Mouse (Mus musculus) CH12.LX (cell line): Measurements from ENCODE around the gene Map3k9. TPM values are rescaled to one million over a fixed set of nuclear protein-coding genes. Genes with fewer than 3 reads are reported as not detected.

Experiments used
- DNase-seq: peaks from one replicate; pipeline ENCODE4 v3.0.0-alpha.2; 2013; ENCODE audit errors: extremely low read depth
- H3K27ac ChIP-seq: 2 replicates; pipeline ENCODE4 v1.5.1; 2012; ENCODE audit warnings: low read depth, mild to moderate bottlenecking, control low read depth, moderate library complexity; ENCODE audit not compliant: insufficient read depth
- H3K27me3 ChIP-seq: replicated peaks from 2 replicates; pipeline ENCODE3; 2012; ENCODE audit warnings: inconsistent platforms
- H3K36me3 ChIP-seq, 2 experiments: replicated peaks in 1 of 2; 2 replicates each; pipeline versions ENCODE3 to v1.6.1; 2012; ENCODE audit warnings: inconsistent platforms in 1 of 2, low read length in 1 of 2, mild to moderate bottlenecking in 1 of 2, mixed read lengths in 1 of 2, moderate library complexity in 1 of 2; ENCODE audit not compliant: control insufficient read depth in 1 of 2, insufficient read depth in 1 of 2
- H3K4me1 ChIP-seq, 2 experiments: 2 replicates each; pipeline ENCODE4 v1.6.1; 2012; ENCODE audit warnings: inconsistent platforms in 1 of 2, moderate library complexity in 1 of 2; ENCODE audit not compliant: insufficient read depth in 2 of 2, control insufficient read depth in 1 of 2
- H3K4me2 ChIP-seq: 2 replicates; pipeline ENCODE4 v1.6.1; 2012; ENCODE audit warnings: low read depth, mild to moderate bottlenecking, control low read depth; ENCODE audit not compliant: poor library complexity, insufficient read depth, severe bottlenecking
- H3K4me3 ChIP-seq, 3 experiments: fragments of 150-350 bp in 1 of 3; sonication (generic) in 1 of 3; replicated peaks in 1 of 3; 2 replicates each; pipeline versions ENCODE3 to v1.5.1; 2011 to 2012; ENCODE audit warnings: low read depth in 2 of 3, low read length in 2 of 3, mild to moderate bottlenecking in 2 of 3, moderate library complexity in 2 of 3, control low read depth in 1 of 3, improper control_type of control experiment in 1 of 3, inconsistent platforms in 1 of 3, mixed read lengths in 1 of 3; ENCODE audit not compliant: poor library complexity in 1 of 3
- H3K79me2 ChIP-seq: replicated peaks from 2 replicates; pipeline ENCODE4 v1.6.1; 2012; ENCODE audit warnings: mild to moderate bottlenecking, moderate library complexity; ENCODE audit not compliant: control insufficient read depth, poor library complexity, insufficient read depth, severe bottlenecking; ENCODE audit errors: extremely low read depth
- H3K9ac ChIP-seq: 2 replicates; pipeline ENCODE4 v1.6.1; 2012; ENCODE audit warnings: low read depth, mild to moderate bottlenecking, control low read depth, moderate library complexity; ENCODE audit not compliant: insufficient read depth
- H3K9me3 ChIP-seq: replicated peaks from 2 replicates; pipeline ENCODE3; 2012; ENCODE audit warnings: low read length, inconsistent platforms, mixed read lengths
- BHLHE40 ChIP-seq: IDR thresholded peaks from 2 replicates; pipeline ENCODE4 v1.6.1; 2011; ENCODE audit warnings: mild to moderate bottlenecking, low read depth, low read length, improper control_type of control experiment
- CHD1 ChIP-seq: IDR thresholded peaks from 2 replicates; pipeline ENCODE4 v1.6.1; 2012; ENCODE audit warnings: low read depth, low read length, improper control_type of control experiment, inconsistent platforms
- CTCF ChIP-seq, 2 experiments: IDR thresholded peaks in 1 of 2; conservative IDR thresholded peaks in 1 of 2; 2 replicates each; pipeline ENCODE4 v1.5.1; 2011 to 2012; ENCODE audit warnings: low read depth in 2 of 2, low read length in 2 of 2, improper control_type of control experiment in 1 of 2, inconsistent platforms in 1 of 2, mild to moderate bottlenecking in 1 of 2, moderate library complexity in 1 of 2
- E2F4 ChIP-seq: IDR thresholded peaks from 2 replicates; pipeline ENCODE4 v1.6.1; 2011; ENCODE audit warnings: low read depth, low read length, improper control_type of control experiment; ENCODE audit not compliant: insufficient replicate concordance
- ELF1 ChIP-seq: IDR thresholded peaks from 2 replicates; pipeline ENCODE4 v1.6.1; 2014; ENCODE audit warnings: low read depth, mild to moderate bottlenecking, inconsistent platforms, low read length, improper control_type of control experiment
- EP300 ChIP-seq: IDR thresholded peaks from 2 replicates; pipeline ENCODE4 v1.6.1; 2011; ENCODE audit warnings: low read length, improper control_type of control experiment
- ETS1 ChIP-seq: conservative IDR thresholded peaks from 2 replicates; pipeline ENCODE4 v1.6.1; 2012; ENCODE audit warnings: low read depth, mild to moderate bottlenecking, inconsistent platforms, low read length, improper control_type of control experiment, moderate library complexity
- HCFC1 ChIP-seq: IDR thresholded peaks from 2 replicates; pipeline ENCODE4 v1.6.1; 2012; ENCODE audit warnings: low read depth, mild to moderate bottlenecking, inconsistent platforms, low read length, improper control_type of control experiment
- JUND ChIP-seq: conservative IDR thresholded peaks from 2 replicates; pipeline ENCODE4 v1.6.1; 2011; ENCODE audit warnings: low read depth, low read length, improper control_type of control experiment
- MAFK ChIP-seq: IDR thresholded peaks from 2 replicates; pipeline ENCODE4 v1.6.1; 2011; ENCODE audit warnings: low read length, improper control_type of control experiment; ENCODE audit not compliant: insufficient replicate concordance
- MAX ChIP-seq: IDR thresholded peaks from 2 replicates; pipeline ENCODE4 v1.6.1; 2011; ENCODE audit warnings: low read length, improper control_type of control experiment
- MXI1 ChIP-seq: IDR thresholded peaks from 2 replicates; pipeline ENCODE4 v1.6.1; 2011; ENCODE audit warnings: mild to moderate bottlenecking, low read depth, low read length, improper control_type of control experiment
- NELFE ChIP-seq: IDR thresholded peaks from 2 replicates; pipeline ENCODE4 v1.6.1; 2011; ENCODE audit warnings: low read depth, low read length, improper control_type of control experiment
- NRF1 ChIP-seq: IDR thresholded peaks from 2 replicates; pipeline ENCODE4 v1.6.1; 2014; ENCODE audit warnings: low read depth, mild to moderate bottlenecking, inconsistent platforms, low read length, improper control_type of control experiment, moderate library complexity
- PAX5 ChIP-seq: IDR thresholded peaks from 2 replicates; pipeline ENCODE4 v1.6.1; 2012; ENCODE audit warnings: low read length, inconsistent platforms, mixed read lengths
- POLR2A ChIP-seq: IDR thresholded peaks from 2 replicates; pipeline ENCODE4 v1.6.1; 2011; ENCODE audit warnings: low read depth, mild to moderate bottlenecking, improper control_type of control experiment, low read length
- RAD21 ChIP-seq: IDR thresholded peaks from 2 replicates; pipeline ENCODE4 v1.6.1; 2011; ENCODE audit warnings: low read depth, mild to moderate bottlenecking, low read length, improper control_type of control experiment, moderate library complexity
- RCOR1 ChIP-seq: conservative IDR thresholded peaks from 2 replicates; pipeline ENCODE4 v1.6.1; 2012; ENCODE audit warnings: low read depth, mild to moderate bottlenecking, inconsistent platforms, low read length, improper control_type of control experiment
- SIN3A ChIP-seq: IDR thresholded peaks from 2 replicates; pipeline ENCODE4 v1.6.1; 2012; ENCODE audit warnings: low read length, improper control_type of control experiment, inconsistent platforms
- SMC3 ChIP-seq: IDR thresholded peaks from 2 replicates; pipeline ENCODE4 v1.6.1; 2011; ENCODE audit warnings: low read depth, low read length, improper control_type of control experiment
- ZC3H11A ChIP-seq: IDR thresholded peaks from 2 replicates; pipeline ENCODE4 v1.6.1; 2012; ENCODE audit warnings: low read depth, mild to moderate bottlenecking, inconsistent platforms, low read length, improper control_type of control experiment
- ZKSCAN1 ChIP-seq: IDR thresholded peaks from 2 replicates; pipeline ENCODE4 v1.6.1; 2012; ENCODE audit warnings: low read depth, inconsistent platforms, low read length, improper control_type of control experiment, borderline replicate concordance
- ZMIZ1 ChIP-seq: IDR thresholded peaks from 2 replicates; pipeline ENCODE4 v1.6.1; 2012; ENCODE audit warnings: low read depth, mild to moderate bottlenecking, inconsistent platforms, low read length, improper control_type of control experiment
- ZNF384 ChIP-seq: IDR thresholded peaks from 2 replicates; pipeline ENCODE4 v1.6.1; 2012; ENCODE audit warnings: low read depth, low read length, improper control_type of control experiment, inconsistent platforms
- dilution Hi-C: fragments of 300-500 bp; cut with MboI; formaldehyde crosslinking; loops from 2 replicates; pipeline ENCODE4 v1.14.3; 2020; ENCODE audit warnings: low sequenced_read_pairs; ENCODE audit not compliant: extremely low pct_unique_long_range_greater_than_20kb, extremely low pct_ligation_motif_present
- in situ Hi-C: fragments of 300-500 bp; cut with MboI; formaldehyde crosslinking; loops from 3 replicates; pipeline ENCODE4 v1.14.3; 2019; ENCODE audit warnings: low sequenced_read_pairs, low pct_ligation_motif_present, low pct_unique_long_range_greater_than_20kb, mixed read lengths
- polyA plus RNA-seq: library from polyadenylated mRNA; unstranded; fragments of >175 nt; gene quantifications from 2 replicates; pipeline ENCODE4 v1.2.1, GENCODE M21; 2012; ENCODE audit warnings: low read depth; ENCODE audit not compliant: insufficient read length
- total RNA-seq, 2 experiments: library from RNA; depleted of rRNA; stranded (reverse); fragments of 300-350 nt in 1 of 2; fragments of >200 nt in 1 of 2; gene quantifications; 2 replicates each; pipeline ENCODE4 v1.2.3; 2012 to 2014

The Map3k9 gene
- total and polyA plus RNA-seq, 3 experiments, result 0.13 to 0.38 TPM; not detected in 1

- H3K4me1 ChIP-seq, result no peaks in the 10 kb centered on the region
- in situ Hi-C loops (no loop called here), dilution Hi-C loops (no loop called here)
- no peak overlapping the region for H3K4me2 ChIP-seq
- TF ChIP-seq CHD1 (no peak), E2F4 (no peak), MXI1 (no peak), MAFK (no peak), ZC3H11A (no peak), ZNF384 (peak; percentile 95), SMC3 (peak; percentile 62), CTCF (conservative IDR thresholded peaks at IDR 0.05 in 1 of 2, IDR thresholded peaks at IDR 0.05 in 1 of 2; ENCODE audit: low read depth in 2 of 2, low read length in 2 of 2) (peak in 1 of 2 experiments; percentile 65; a peak in 2 of 4 replicates), RCOR1 (no peak), RAD21 (peak; percentile 38), BHLHE40 (no peak), PAX5 (no peak)
- H3K36me3 ChIP-seq, result no peaks in the 10 kb centered on the region
- H3K9ac ChIP-seq, result no peak overlapping the region
- H3K27ac ChIP-seq, result no peak overlapping the region
- H3K4me3 ChIP-seq, result no peak overlapping the region
- peaks cover 1% of the 10 kb centered on the region for H3K27me3 ChIP-seq
- peaks cover 14% of the 10 kb centered on the region for H3K9me3 ChIP-seq
- H3K79me2 ChIP-seq, result no peaks in the 10 kb centered on the region
- no peak for DNase-seq
Observed at GRCm38 (mm10) chr12:81702903-81703302, 78.1 kb downstream of the Map3k9 start.

GRCm38 (mm10) chr12:81698011-81698410, 83.0 kb downstream of the Map3k9 start:
- H3K79me2 ChIP-seq, result no peaks in the 10 kb centered on the region
- no peaks in the 10 kb centered on the region for H3K4me1 ChIP-seq
- in situ Hi-C loops (no loop called here), dilution Hi-C loops (no loop called here)
- H3K27ac ChIP-seq, result no peak overlapping the region
- peaks cover 3% of the 10 kb centered on the region for H3K9me3 ChIP-seq
- TF ChIP-seq RAD21, result no peak
- no peak for TF ChIP-seq JUND
- TF ChIP-seq ELF1, result no peak
- no peak for TF ChIP-seq E2F4
- TF ChIP-seq ZKSCAN1, result no peak
- no peak for TF ChIP-seq NRF1
- no peak for TF ChIP-seq PAX5
- no peak for TF ChIP-seq ETS1
- TF ChIP-seq MXI1, result no peak
- TF ChIP-seq MAFK, result no peak
- TF ChIP-seq ZMIZ1, result no peak
- TF ChIP-seq NELFE, result no peak
- no peak for TF ChIP-seq POLR2A
- no peak for TF ChIP-seq SIN3A
- no peak for TF ChIP-seq MAX
- no peak for TF ChIP-seq BHLHE40
- no peak for TF ChIP-seq EP300
- no peak for TF ChIP-seq RCOR1
- no peak for TF ChIP-seq ZC3H11A
- no peak for TF ChIP-seq HCFC1
- no peaks in the 10 kb centered on the region for H3K36me3 ChIP-seq
- no peak overlapping the region for H3K4me3 ChIP-seq
- peaks cover 1% of the 10 kb centered on the region for H3K27me3 ChIP-seq
- H3K4me2 ChIP-seq, result no peak overlapping the region
- no peak overlapping the region for H3K9ac ChIP-seq
- no peak for DNase-seq
